Mouse (Mus musculus): Measurements from ENCODE around the gene Auts2.

- TF ChIP-seq POLR2A (IDR thresholded peaks at IDR 0.05; ENCODE audit: borderline replicate concordance, insufficient read depth, low read length) (no peak), CTCF (IDR thresholded peaks at IDR 0.05; ENCODE audit: borderline replicate concordance, insufficient read depth, low read depth, low read length) (no peak)
These were observed 1074.5 kb downstream of the Auts2 start for GRCm38 (mm10) chr5:131468609-131469008.

Data from cerebellum, adult 2 months (tissue).